Mouse (Mus musculus) left cerebral cortex, adult 11 months (tissue): ENCODE results near the gene Cldn19.
A peak's percentile ranks its signal among the peaks of the same experiment; 100 is the strongest.
"Not testable (repeated sequence)": the region's sequence is repeated elsewhere in the genome, so short reads cannot be mapped to it uniquely, and the experiment has no call there.

Experiments used
- DNase-seq: peaks from one replicate; pipeline ENCODE4 v3.0.0; 2022; ENCODE audit warnings: low spot score

Gene Cldn19

GRCm38 (mm10) chr4:119252025-119252808 lies 3.0 kb upstream of the Cldn19 start:
- DNase-seq, result no peak

GRCm38 (mm10) chr4:119254012-119254618 lies 1.1 kb upstream of the Cldn19 start:
- no peak for DNase-seq

GRCm38 (mm10) chr4:119257083-119257482 lies 1.9 kb downstream of the Cldn19 start:
- no peak for DNase-seq

- DNase-seq, result no peak
These were observed 4.4 kb downstream of the Cldn19 start for GRCm38 (mm10) chr4:119259344-119260254.

- no peak for DNase-seq
These were observed 6.0 kb downstream of the Cldn19 start for GRCm38 (mm10) chr4:119261087-119261713.

GRCm38 (mm10) chr4:119262483-119262882 lies 7.3 kb downstream of the Cldn19 start:
- no peak for DNase-seq

GRCm38 (mm10) chr4:119263459-119263858 lies 8.2 kb downstream of the Cldn19 start:
- DNase-seq, result no peak

- no peak for DNase-seq
These were observed 11.4 kb downstream of the Cldn19 start for GRCm38 (mm10) chr4:119266606-119267005.

- no peak for DNase-seq
These were observed 19.4 kb downstream of the Cldn19 start for GRCm38 (mm10) chr4:119274627-119275026.

GRCm38 (mm10) chr4:119275226-119275625 lies 20.0 kb downstream of the Cldn19 start:
- no peak for DNase-seq

GRCm38 (mm10) chr4:119275726-119276125 lies 20.5 kb downstream of the Cldn19 start:
- DNase-seq, result no peak

GRCm38 (mm10) chr4:119278784-119279183 lies 23.6 kb downstream of the Cldn19 start:
- DNase-seq, result not testable (repeated sequence)

- DNase-seq, result no peak
These were observed 29.6 kb downstream of the Cldn19 start for GRCm38 (mm10) chr4:119284861-119285260.

GRCm38 (mm10) chr4:119285336-119285735 lies 30.1 kb downstream of the Cldn19 start:
- DNase-seq, result no peak

- no peak for DNase-seq
These were observed 36.7 kb downstream of the Cldn19 start for GRCm38 (mm10) chr4:119291921-119292320.

- DNase-seq, result no peak
These were observed 37.8 kb downstream of the Cldn19 start for GRCm38 (mm10) chr4:119292771-119293573.

- no peak for DNase-seq
These were observed 38.5 kb downstream of the Cldn19 start for GRCm38 (mm10) chr4:119293574-119294258.

GRCm38 (mm10) chr4:119294415-119295133 lies 39.4 kb downstream of the Cldn19 start, which contains the start of gene Ybx1:
TSS of gene Ybx1 (minus strand) at chr4:119294604.
- DNase-seq, result peak; percentile 99

GRCm38 (mm10) chr4:119295134-119295453 lies 39.9 kb downstream of the Cldn19 start:
- DNase-seq, result no peak

- DNase-seq, result no peak
These were observed 42.1 kb downstream of the Cldn19 start for GRCm38 (mm10) chr4:119297361-119297760.
